Mouse (Mus musculus): Measurements from ENCODE around the gene Kras. TPM values are rescaled to one million over a fixed set of nuclear protein-coding genes. Genes with fewer than 3 reads are reported as not detected.

Kras gene
- total and polyA plus RNA-seq, 2 experiments from 2014 or later, result 36.0 to 80.2 TPM

- Histone ChIP-seq H3K27me3 (ENCODE audit: insufficient read depth, low read length) (no peaks in the 10 kb centered on the region), H3K4me2 (ENCODE audit: low read depth, low read length, poor library complexity, severe bottlenecking) (no peak overlapping the region), H3K4me3 (ENCODE audit: low read depth, low read length) (no peak overlapping the region), H3K9me3 (ENCODE audit: low read length) (no peaks in the 10 kb centered on the region), H3K9ac (replicated peaks; ENCODE audit: low read length, poor library complexity, severe bottlenecking) (no peak overlapping the region), H3K27ac (ENCODE audit: low read depth, low read length) (no peak overlapping the region), H3K4me1 (ENCODE audit: insufficient read depth, low read length) (no peaks in the 10 kb centered on the region), H3K36me3 (ENCODE audit: insufficient read depth, low read length) (peaks cover 5% of the 10 kb centered on the region; the same call in 1 of the 2 replicates)
- DNase-seq (ENCODE audit: low spot score) (no peak), ATAC-seq (ENCODE audit: low FRiP score) (no peak)
- WGBS, result 81% methylated on average over 4 of the region's 4 CpGs
- TF ChIP-seq CTCF (IDR thresholded peaks at IDR 0.05), result no peak
Observed at GRCm38 (mm10) chr6:145237148-145237547, 12.9 kb downstream of the Kras start.

GRCm38 (mm10) chr6:145235367-145235766 is 14.7 kb downstream of the Kras start:
- Histone ChIP-seq H3K9ac (replicated peaks; ENCODE audit: low read length, poor library complexity, severe bottlenecking) (no peak overlapping the region), H3K9me3 (ENCODE audit: low read length) (no peaks in the 10 kb centered on the region), H3K4me3 (ENCODE audit: low read depth, low read length) (no peak overlapping the region), H3K27ac (ENCODE audit: low read depth, low read length) (no peak overlapping the region), H3K4me2 (ENCODE audit: low read depth, low read length, poor library complexity, severe bottlenecking) (no peak overlapping the region), H3K36me3 (ENCODE audit: insufficient read depth, low read length) (peaks cover 6% of the 10 kb centered on the region), H3K4me1 (ENCODE audit: insufficient read depth, low read length) (no peaks in the 10 kb centered on the region), H3K27me3 (ENCODE audit: insufficient read depth, low read length) (no peaks in the 10 kb centered on the region)
- 84% methylated on average over 6 of the region's 6 CpGs for WGBS
- DNase-seq (ENCODE audit: low spot score) (no peak), ATAC-seq (ENCODE audit: low FRiP score) (no peak)
- TF ChIP-seq CTCF (IDR thresholded peaks at IDR 0.05), result no peak

GRCm38 (mm10) chr6:145234391-145234790 is 15.6 kb downstream of the Kras start:
- WGBS, result 84% methylated on average over 1 of the region's 1 CpGs
- ATAC-seq (ENCODE audit: low FRiP score), result no peak

GRCm38 (mm10) chr6:145226296-145226695 is 23.7 kb downstream of the Kras start:
- ATAC-seq (ENCODE audit: low FRiP score), result no peak
- no peak overlapping the region for H3K27ac ChIP-seq (ENCODE audit: low read depth, low read length)
- H3K36me3 ChIP-seq (ENCODE audit: insufficient read depth, low read length), result peaks cover 7% of the 10 kb centered on the region
- no peak overlapping the region for H3K9ac ChIP-seq (replicated peaks; ENCODE audit: low read length, poor library complexity, severe bottlenecking)
- H3K9me3 ChIP-seq (ENCODE audit: low read length), result no peaks in the 10 kb centered on the region
- no peak for DNase-seq (ENCODE audit: low spot score)
- H3K4me1 ChIP-seq (ENCODE audit: insufficient read depth, low read length), result no peaks in the 10 kb centered on the region
- H3K4me2 ChIP-seq (ENCODE audit: low read depth, low read length, poor library complexity, severe bottlenecking), result no peak overlapping the region
- TF ChIP-seq CTCF (IDR thresholded peaks at IDR 0.05), result no peak
- H3K4me3 ChIP-seq (ENCODE audit: low read depth, low read length), result no peak overlapping the region
- no peaks in the 10 kb centered on the region for H3K27me3 ChIP-seq (ENCODE audit: insufficient read depth, low read length)
- 93% methylated on average over 3 of the region's 3 CpGs for WGBS

More at GRCm38 (mm10) chr6:145234391-145234790, 15.6 kb downstream of the Kras start:
- no peaks in the 10 kb centered on the region for H3K9me3 ChIP-seq (ENCODE audit: low read length)
- H3K27ac ChIP-seq (ENCODE audit: low read depth, low read length), result no peak overlapping the region
- peaks cover 5% of the 10 kb centered on the region for H3K36me3 ChIP-seq (ENCODE audit: insufficient read depth, low read length)
- DNase-seq (ENCODE audit: low spot score), result no peak
- H3K9ac ChIP-seq (replicated peaks; ENCODE audit: low read length, poor library complexity, severe bottlenecking), result no peak overlapping the region
- H3K4me1 ChIP-seq (ENCODE audit: insufficient read depth, low read length), result no peaks in the 10 kb centered on the region
- no peaks in the 10 kb centered on the region for H3K27me3 ChIP-seq (ENCODE audit: insufficient read depth, low read length)
- H3K4me3 ChIP-seq (ENCODE audit: low read depth, low read length), result no peak overlapping the region
- H3K4me2 ChIP-seq (ENCODE audit: low read depth, low read length, poor library complexity, severe bottlenecking), result no peak overlapping the region
- no peak for TF ChIP-seq CTCF (IDR thresholded peaks at IDR 0.05)

DNA sequence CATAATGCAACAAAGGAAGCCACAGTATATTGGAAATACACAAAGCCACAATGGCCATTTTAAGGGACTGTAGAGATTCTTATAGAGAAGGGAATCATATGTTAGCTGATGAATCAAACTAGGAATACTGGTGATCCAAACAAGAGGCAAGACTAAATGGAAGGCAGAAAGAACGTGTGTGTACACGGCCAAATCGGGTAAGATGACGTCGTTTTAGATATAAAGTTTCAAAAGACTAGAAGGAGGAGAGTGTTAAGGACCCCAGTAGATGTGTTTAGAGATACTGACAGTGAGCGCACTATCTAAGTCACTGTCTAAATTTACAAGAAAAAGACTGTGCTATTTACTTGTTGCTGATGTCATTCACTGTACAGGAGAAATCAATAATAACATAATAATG is 25.8 kb downstream of the Kras start:
- no peak for DNase-seq (ENCODE audit: low spot score)
- Histone ChIP-seq H3K9ac (replicated peaks; ENCODE audit: low read length, poor library complexity, severe bottlenecking) (no peak overlapping the region), H3K4me3 (ENCODE audit: low read depth, low read length) (no peak overlapping the region), H3K4me2 (ENCODE audit: low read depth, low read length, poor library complexity, severe bottlenecking) (no peak overlapping the region), H3K9me3 (ENCODE audit: low read length) (no peaks in the 10 kb centered on the region), H3K36me3 (ENCODE audit: insufficient read depth, low read length) (peaks cover 10% of the 10 kb centered on the region), H3K27ac (ENCODE audit: low read depth, low read length) (no peak overlapping the region), H3K4me1 (ENCODE audit: insufficient read depth, low read length) (no peaks in the 10 kb centered on the region), H3K27me3 (ENCODE audit: insufficient read depth, low read length) (no peaks in the 10 kb centered on the region)
- 94% methylated on average over 6 of the region's 6 CpGs for whole genome bisulfite sequencing
- TF ChIP-seq CTCF (IDR thresholded peaks at IDR 0.05), result no peak
- no peak for ATAC-seq (ENCODE audit: low FRiP score)

- 92% methylated on average over 3 of the region's 3 CpGs for WGBS
- Histone ChIP-seq H3K4me3 (ENCODE audit: low read depth, low read length) (no peak overlapping the region), H3K9me3 (ENCODE audit: low read length) (no peaks in the 10 kb centered on the region), H3K4me2 (ENCODE audit: low read depth, low read length, poor library complexity, severe bottlenecking) (no peak overlapping the region), H3K27me3 (ENCODE audit: insufficient read depth, low read length) (no peaks in the 10 kb centered on the region), H3K4me1 (ENCODE audit: insufficient read depth, low read length) (no peaks in the 10 kb centered on the region), H3K9ac (replicated peaks; ENCODE audit: low read length, poor library complexity, severe bottlenecking) (no peak overlapping the region), H3K36me3 (ENCODE audit: insufficient read depth, low read length) (peaks cover 7% of the 10 kb centered on the region), H3K27ac (ENCODE audit: low read depth, low read length) (no peak overlapping the region)
- DNase-seq (ENCODE audit: low spot score), result no peak
- ATAC-seq (ENCODE audit: low FRiP score), result no peak
- TF ChIP-seq CTCF (IDR thresholded peaks at IDR 0.05), result no peak
Observed at GRCm38 (mm10) chr6:145215826-145216225, 34.2 kb downstream of the Kras start.

Data from midbrain, postnatal 0 days (tissue).